Mouse (Mus musculus): ENCODE data around the gene Samhd1. TPM values are rescaled to one million over a fixed set of nuclear protein-coding genes. Genes with fewer than 3 reads are reported as not detected.

The Samhd1 gene
- polyA plus RNA-seq, 1 experiment: 8.8 TPM

DNA sequence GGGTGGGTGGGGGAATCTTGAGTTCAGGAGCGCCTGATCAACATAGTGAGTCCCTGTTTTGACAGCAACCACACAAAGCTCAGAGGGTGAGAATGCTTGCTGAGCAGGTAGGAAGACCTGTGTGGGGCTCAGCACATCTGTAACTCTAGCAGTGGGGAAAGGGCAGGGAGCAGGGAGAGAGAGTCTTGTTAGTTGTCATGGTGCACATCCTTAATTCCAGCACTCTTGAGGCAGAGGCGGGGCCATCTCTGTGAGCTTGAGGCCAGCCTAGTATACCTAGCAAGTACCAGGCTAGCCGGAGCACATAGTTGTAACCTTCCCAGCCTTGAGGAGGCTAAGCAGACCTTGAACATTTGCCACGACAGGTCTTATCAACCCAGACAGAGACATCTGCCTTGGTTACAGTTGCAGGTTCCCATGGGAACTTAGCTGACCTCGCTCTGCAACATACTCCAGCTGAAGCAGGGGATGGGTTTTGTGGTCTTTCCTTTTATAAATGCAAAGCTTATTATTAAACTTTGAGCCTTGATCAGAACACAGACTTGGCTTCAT lies 4.3 kb upstream of the Samhd1 start:
- no peak for TF ChIP-seq GATA1 (IDR thresholded peaks at IDR 0.05; ENCODE audit: low read length)

DNA sequence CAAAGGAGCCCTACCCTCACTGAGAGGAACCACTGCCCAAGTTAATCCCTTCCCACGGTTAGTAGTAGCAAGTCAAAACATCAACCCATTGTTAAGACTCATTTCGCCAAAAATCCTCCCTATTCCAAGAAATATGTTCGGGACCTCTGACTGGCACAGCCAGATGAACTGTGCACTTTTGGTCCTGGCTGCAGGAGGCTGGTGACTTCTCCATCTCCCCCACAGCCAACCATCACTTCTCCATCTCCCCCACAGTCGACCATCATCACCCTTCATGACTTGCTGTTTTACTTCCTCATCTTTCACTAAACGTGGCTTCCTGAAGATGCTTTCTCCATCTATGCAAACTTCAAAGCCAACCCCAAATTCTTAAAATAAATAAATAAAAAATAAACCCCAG lies 3.7 kb upstream of the Samhd1 start:
- TF ChIP-seq GATA1 (IDR thresholded peaks at IDR 0.05; ENCODE audit: low read length): no peak

DNA sequence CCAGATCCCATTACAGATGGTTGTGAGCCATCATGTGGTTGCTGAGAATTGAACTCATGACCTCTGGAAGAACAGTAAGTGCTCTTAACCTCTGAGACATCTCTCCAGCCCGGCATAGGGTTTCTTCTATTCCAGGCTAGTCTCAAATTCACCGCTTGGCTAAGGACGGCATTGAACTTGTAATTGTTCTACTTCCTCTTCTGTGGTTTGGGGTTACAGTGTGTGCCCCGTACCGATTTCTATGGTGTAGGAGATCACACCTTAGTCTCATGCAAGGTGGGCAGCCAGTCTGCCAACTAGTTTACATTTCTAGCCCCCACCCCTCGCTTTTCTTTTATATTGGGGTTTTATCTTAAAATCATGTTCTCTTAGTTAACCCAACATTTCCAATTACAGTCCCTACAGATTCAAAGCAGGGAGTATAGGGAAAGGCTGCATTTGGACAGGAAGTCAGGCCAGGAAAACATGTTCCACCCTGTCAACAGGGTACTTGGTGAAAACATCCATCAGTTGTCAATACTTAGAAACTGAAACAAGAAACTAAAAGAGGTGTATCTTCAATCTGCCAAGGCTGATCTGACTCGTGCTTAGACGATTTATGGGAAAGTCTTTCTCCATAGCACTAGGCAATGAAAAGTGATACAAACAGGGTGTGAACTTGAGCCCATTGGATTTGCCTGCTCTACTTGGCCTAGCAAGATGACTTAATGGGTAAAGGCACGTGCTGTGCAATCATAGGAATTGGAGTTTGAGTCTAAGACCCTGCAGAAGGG lies 3.1 kb upstream of the Samhd1 start:
- no peak for TF ChIP-seq GATA1 (IDR thresholded peaks at IDR 0.05; ENCODE audit: low read length)

DNA sequence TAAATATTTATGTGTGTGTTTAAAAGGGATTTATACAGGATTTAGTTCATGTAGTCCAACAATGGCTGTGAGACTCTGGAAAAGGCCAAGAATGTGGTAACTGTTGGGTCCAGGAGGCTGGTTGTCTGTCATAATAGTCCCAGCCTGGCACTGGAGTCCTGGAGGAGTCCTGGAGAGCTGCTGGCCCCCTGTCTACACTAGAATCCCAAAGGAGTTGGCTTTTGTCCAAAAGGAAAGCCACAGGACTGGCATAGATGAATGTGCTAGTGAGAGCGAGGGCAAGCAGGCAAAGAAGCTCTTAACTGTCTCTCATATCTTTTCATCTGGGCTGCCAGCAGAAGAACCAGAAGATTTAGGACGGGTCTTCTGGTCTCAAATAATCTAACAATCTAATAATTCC lies 1.6 kb upstream of the Samhd1 start:
- TF ChIP-seq GATA1 (IDR thresholded peaks at IDR 0.05; ENCODE audit: low read length): no peak

DNA sequence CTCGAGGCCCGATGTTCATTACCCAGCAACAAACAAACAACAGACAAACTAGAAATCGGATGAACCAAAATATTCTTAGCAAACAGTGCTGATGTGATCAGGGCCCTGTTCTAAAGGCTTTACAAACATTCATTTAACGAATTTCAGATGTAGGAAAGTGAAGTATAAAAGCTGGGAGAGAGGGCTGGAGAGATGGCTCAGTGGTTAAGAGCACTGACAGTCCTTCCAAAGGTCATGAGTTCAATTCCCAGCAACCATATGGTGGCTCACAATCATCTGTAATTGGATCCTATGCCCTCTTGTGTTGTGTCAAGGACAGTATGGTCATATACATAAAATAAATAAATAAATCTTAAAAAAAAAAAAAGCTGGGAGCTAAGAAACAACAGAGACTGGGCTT lies 1.1 kb upstream of the Samhd1 start:
- no peak for TF ChIP-seq GATA1 (IDR thresholded peaks at IDR 0.05; ENCODE audit: low read length)

DNA sequence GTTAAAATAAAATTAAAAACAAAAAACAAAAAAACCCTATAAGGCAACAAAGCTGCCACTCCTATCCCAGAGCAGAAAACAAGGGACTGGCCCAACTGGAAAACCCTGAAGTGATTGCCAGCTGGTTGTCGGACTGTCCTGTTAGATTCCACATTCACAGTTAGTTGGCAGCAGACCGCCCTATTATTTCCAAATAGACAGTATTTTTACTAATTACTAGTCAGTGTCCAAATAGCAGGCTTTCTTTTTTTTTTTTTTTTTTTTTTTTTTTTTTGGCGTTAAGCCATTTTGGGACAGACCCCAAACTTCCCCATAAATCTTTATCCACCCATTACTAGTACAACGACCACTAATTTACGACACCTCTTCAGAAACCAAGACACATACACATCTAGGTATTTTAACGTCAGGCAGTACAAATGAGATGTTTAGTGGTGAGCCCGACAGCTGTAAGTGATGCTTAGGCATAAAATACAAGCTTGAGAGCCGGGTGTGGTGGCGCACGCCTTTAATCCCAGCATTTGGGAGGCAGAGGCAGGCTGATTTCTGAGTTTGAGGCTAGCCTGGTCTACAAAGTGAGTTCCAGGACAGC lies 560 bp upstream of the Samhd1 start:
- no peak for TF ChIP-seq GATA1 (IDR thresholded peaks at IDR 0.05; ENCODE audit: low read length)

DNA sequence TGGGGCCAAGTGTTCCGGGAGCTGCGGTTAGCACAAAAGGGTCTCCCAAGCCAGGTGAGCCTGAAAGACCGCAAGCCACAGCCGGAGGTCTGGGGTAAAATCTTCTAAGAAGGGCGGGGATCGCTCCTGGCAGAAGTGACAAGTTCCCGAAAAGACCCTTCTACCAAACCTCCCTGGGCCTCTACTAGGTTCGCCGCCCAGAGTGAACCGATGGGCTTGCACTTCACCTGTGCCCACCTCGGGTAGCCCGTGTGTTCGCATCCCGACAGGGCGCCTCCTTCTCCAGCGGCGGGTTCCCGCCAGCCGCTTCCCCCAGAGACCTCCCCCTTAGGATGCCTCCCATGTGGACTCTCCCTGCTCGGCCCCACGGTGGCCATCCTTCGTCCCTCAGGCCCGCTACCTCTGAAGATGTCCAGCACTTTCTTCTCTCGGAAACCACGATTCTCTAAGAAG lies 560 bp downstream of the Samhd1 start:
- TF ChIP-seq GATA1 (IDR thresholded peaks at IDR 0.05; ENCODE audit: low read length): no peak

DNA sequence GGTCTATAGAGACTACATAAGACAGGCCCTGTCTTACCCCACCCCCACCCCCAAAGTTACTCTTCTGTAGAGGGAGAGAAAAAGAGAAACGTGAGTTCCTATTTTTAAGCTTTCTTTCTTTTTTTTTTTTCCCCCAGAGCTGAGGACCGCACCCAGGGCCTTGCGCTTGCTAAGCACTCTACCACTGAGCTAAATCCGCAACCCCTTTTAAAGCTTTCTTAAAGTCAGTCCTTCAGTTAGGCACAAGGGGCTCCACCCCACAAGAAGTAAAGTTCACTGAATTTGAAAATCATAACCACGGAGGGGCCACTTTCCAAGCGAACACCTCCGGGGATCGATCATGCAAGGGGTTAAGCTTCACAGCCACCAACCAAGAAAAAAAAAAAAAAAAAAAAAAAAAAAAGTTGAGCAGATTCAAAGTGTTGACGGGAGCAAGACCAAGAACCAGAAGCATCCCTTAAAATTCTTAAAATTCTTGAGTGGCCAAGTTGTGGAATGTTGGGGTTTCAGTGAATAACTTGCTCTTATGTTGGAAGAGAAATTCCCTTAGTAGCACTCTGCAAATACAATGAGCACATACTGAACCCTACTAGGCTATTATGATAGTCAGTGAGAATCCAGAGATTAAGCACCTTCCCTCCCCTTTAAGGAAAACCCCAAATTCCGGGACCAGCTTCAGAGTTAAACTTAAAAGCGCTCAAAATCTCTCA lies 1.1 kb downstream of the Samhd1 start:
- TF ChIP-seq GATA1 (IDR thresholded peaks at IDR 0.05; ENCODE audit: low read length): no peak

DNA sequence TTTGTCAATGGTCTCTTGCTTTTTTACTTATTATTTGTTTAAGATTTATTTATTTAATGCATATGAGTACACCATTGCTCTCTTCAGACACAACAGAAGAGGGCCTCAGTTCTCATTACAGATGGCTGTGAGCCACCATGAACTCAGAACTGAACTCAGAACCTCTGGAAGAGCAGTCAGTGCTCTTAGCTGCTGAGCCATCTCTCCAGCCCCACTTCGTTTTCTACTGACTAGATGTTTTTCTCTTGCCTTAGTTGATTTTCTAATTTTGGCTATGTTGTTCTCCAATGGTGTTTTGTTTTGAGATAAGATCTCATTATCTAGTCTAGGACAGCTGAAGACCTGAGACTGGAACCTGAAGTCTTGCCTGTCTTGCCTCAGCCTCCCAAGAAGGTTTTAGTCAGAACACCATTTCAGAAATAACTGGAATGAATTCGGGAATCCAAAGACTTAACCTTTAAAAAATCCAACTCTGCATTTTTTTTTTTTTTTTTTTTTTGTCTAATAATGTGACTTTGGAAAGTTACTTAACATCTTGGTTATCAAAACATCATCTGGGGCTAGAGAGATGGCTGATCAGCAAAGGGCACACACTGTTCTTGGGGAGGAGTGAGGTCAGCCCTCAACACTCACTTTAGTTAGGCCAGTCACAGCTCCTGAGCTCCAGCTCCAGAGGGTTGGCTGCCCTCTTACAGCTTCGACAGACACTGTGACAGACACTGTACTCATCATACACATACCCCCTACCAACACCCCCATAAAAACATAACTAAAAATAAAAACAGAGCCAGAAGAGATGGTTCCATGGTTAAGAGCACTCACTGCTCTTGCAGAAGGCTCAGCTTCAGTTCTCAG lies 2.2 kb downstream of the Samhd1 start:
- TF ChIP-seq GATA1 (IDR thresholded peaks at IDR 0.05; ENCODE audit: low read length): no peak

DNA sequence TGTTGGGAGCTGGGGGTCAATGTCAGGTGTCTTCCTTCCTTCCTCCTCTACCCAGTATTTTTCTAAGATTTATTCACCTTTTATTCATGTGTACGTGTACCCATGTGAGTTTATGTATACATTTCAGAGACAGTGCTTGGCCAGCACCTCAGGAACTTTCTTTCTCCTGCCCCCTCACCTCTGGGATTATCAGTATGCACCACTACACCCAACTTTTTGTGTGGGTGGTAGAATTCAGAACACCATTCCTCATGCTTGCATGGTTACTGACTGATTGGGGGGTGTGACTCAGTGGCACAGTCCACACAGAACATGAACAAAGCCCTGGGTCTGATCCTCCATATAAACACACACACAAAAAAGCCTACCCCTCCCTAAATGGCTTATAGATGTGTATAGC lies 3.0 kb downstream of the Samhd1 start:
- no peak for TF ChIP-seq GATA1 (IDR thresholded peaks at IDR 0.05; ENCODE audit: low read length)

DNA sequence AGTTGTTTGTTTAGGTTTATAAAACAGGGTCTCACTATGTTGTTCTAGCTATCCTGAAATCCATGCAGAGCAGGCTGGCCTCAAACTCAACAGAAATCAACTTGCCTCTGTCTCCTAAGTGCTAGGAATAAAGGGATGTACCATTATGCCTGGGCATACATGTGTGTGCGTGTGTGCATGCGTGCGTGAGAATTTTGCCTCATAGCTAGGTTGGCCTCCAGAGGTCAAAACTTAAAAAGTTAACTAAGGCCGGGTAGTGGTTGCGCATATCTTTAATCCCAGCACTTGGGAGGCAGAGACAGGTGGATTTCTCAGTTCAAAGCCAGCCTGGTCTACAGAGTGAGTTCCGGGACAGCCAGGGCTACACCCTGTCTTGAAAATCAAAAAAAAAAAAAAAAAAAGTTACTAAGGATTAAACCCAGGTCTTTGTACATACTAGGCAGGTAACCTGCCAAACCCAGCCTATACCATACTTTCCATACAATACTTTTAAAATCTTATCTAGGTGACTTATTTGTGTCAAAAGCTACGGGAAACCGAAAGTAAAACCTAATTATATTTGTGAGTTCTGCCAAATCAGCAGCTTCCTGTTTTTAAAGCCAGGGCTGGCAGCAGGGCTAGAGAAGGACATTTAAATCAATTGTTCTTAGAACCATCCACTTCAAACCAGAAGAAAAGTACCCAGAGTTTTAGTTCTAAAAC lies 4.1 kb downstream of the Samhd1 start:
- TF ChIP-seq GATA1 (IDR thresholded peaks at IDR 0.05; ENCODE audit: low read length): no peak

DNA sequence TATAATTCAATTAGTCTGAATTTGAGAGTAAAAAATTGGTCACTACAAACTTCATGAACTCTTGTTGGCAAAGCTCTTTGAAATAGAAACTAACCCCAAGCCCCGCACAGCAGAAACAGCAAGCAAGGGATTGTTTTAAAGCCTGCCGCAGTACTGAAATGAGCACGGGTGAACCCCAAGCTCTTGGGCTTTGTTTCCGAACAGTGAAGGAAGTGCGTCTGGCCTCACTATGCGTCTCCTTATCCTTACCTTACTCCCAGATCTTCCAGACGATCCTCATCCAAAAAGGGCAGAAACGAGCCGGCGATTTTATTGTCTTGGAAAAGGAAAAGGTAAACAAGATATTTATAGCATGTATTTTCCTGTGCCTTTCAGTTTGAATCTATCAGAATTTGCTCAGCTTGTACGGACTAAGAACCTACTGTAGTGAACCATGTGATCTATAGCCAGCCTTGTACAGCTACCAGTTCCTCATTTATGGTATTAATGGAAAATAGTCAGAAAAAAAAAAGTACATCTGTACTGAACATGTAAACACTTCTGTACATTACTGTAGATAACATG lies 5.4 kb downstream of the Samhd1 start:
- TF ChIP-seq GATA1 (IDR thresholded peaks at IDR 0.05; ENCODE audit: low read length): no peak

DNA sequence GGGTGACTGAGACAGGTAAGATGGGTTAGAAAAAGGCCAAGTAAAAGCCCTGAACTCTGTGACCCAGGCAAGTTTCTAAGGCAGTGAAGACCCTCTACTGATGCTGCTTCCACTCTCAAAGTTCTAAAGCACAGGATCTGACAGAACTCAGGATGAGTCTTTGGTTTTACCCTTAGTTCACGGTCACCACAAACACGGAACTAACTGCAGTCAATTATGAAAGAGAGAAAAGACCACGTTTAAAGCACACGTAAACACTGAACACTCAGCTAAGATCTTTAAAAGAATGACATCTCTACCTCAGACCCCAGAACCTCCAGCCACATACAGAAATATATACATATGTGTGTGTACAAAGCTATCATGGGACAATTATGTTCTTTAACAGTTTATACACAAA lies 6.0 kb downstream of the Samhd1 start:
- TF ChIP-seq GATA1 (IDR thresholded peaks at IDR 0.05; ENCODE audit: low read length): no peak

DNA sequence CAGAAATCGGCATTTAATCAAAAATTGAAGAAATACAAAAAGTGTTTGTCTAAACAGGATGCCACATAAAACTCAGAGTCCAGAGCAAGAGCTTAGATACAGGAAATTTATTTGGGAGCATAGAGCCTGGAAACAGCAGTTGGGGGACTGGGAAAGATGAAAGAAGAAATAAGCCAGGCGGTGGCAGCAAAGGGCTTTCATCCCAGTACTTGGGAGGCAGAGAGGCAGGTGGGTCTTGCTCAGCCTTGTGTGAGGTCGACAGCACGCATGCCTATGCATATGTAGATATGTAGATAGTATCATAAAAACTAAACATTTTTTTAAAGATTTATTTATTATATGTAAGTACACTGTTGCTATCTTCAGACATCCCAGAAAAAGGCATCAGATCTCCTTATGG lies 7.0 kb downstream of the Samhd1 start:
- TF ChIP-seq GATA1 (IDR thresholded peaks at IDR 0.05; ENCODE audit: low read length): no peak

Data from G1E-ER4 (cell line).